Mouse (Mus musculus) hindbrain, embryonic 10.5 days (tissue): ENCODE measurements at regions not wholly inside any gene's neighbourhood (a gene's known extent, or its start where the extent isn't known, plus 50 kb on each side); places are given as distances from the start of the nearest gene placed in this dataset.
"Not testable (repeated sequence)": the region's sequence is repeated elsewhere in the genome, so short reads cannot be mapped to it uniquely, and the experiment has no call there.

Source experiments
- DNase-seq: peaks from one replicate; pipeline ENCODE4 v3.0.0-alpha.2; 2017; ENCODE audit warnings: low spot score
- H3K27ac ChIP-seq: fragments of 300-500 bp; sonication (generic); 2 replicates; pipeline ENCODE4 v1.5.1; 2016; ENCODE audit warnings: mild to moderate bottlenecking, moderate library complexity
- H3K27me3 ChIP-seq: fragments of 300-500 bp; sonication (generic); 2 replicates; pipeline ENCODE4 v1.6.1; 2016; ENCODE audit warnings: mild to moderate bottlenecking; ENCODE audit not compliant: poor library complexity, insufficient read depth, severe bottlenecking
- H3K36me3 ChIP-seq: fragments of 300-500 bp; sonication (generic); 2 replicates; pipeline ENCODE4 v1.6.1; 2016; ENCODE audit warnings: mild to moderate bottlenecking, moderate library complexity
- H3K4me1 ChIP-seq: fragments of 300-500 bp; sonication (generic); replicated peaks from 2 replicates; pipeline ENCODE4 v1.6.1; 2016; ENCODE audit warnings: mild to moderate bottlenecking
- H3K4me3 ChIP-seq: fragments of 300-500 bp; sonication (generic); 2 replicates; pipeline ENCODE4 v1.5.1; 2016; ENCODE audit warnings: mild to moderate bottlenecking, moderate library complexity
- H3K9me3 ChIP-seq: fragments of 300-500 bp; sonication (generic); 2 replicates; pipeline ENCODE4 v1.6.1; 2016; ENCODE audit warnings: mild to moderate bottlenecking, moderate library complexity
- WGBS: fragments of 180-500 bp; shearing (Covaris S2); methylation state at CpG from one replicate; pipeline ENCODE4 v1.1.7; 2016; 5-methylcytosine and 5-hydroxymethylcytosine counted together

GRCm38 (mm10) chr3:147749939-147750841 lies 898.0 kb downstream of the Ttll7 start:
- no peak overlapping the region for H3K27ac ChIP-seq
- peak; percentile 14 for DNase-seq
- WGBS: 51% methylated on average over 12 of the region's 12 CpGs
- no peak overlapping the region for H3K4me3 ChIP-seq
- no peaks in the 10 kb centered on the region for H3K9me3 ChIP-seq
- H3K27me3 ChIP-seq: no peaks in the 10 kb centered on the region
- H3K36me3 ChIP-seq: no peaks in the 10 kb centered on the region
- H3K4me1 ChIP-seq: peaks cover 14% of the 10 kb centered on the region

GRCm38 (mm10) chr3:147749442-147749841 lies 897.3 kb downstream of the Ttll7 start:
- H3K36me3 ChIP-seq: no peaks in the 10 kb centered on the region
- H3K27me3 ChIP-seq: no peaks in the 10 kb centered on the region
- no peak for DNase-seq
- WGBS: 79% methylated on average over 5 of the region's 5 CpGs
- no peak overlapping the region for H3K27ac ChIP-seq
- H3K4me1 ChIP-seq: peaks cover 14% of the 10 kb centered on the region
- no peak overlapping the region for H3K4me3 ChIP-seq
- H3K9me3 ChIP-seq: no peaks in the 10 kb centered on the region

GRCm38 (mm10) chr3:147736673-147737439 lies 884.7 kb downstream of the Ttll7 start:
- no peaks in the 10 kb centered on the region for H3K27me3 ChIP-seq
- H3K36me3 ChIP-seq: no peaks in the 10 kb centered on the region
- no peak overlapping the region for H3K27ac ChIP-seq
- no peak for DNase-seq
- H3K9me3 ChIP-seq: no peaks in the 10 kb centered on the region
- H3K4me1 ChIP-seq: no peaks in the 10 kb centered on the region
- no peak overlapping the region for H3K4me3 ChIP-seq
- WGBS: 82% methylated on average over 6 of the region's 6 CpGs

- Histone ChIP-seq H3K27me3 (no peaks in the 10 kb centered on the region), H3K27ac (no peak overlapping the region), H3K36me3 (no peaks in the 10 kb centered on the region), H3K4me1 (no peaks in the 10 kb centered on the region), H3K9me3 (no peaks in the 10 kb centered on the region), H3K4me3 (no peak overlapping the region)
- WGBS: 76% methylated on average over 4 of the region's 4 CpGs
- no peak for DNase-seq
Observed at GRCm38 (mm10) chr3:147716391-147716790, 864.2 kb downstream of the Ttll7 start.

- peak; percentile 30 for DNase-seq
- H3K9me3 ChIP-seq: no peaks in the 10 kb centered on the region
- no peak overlapping the region for H3K4me3 ChIP-seq
- H3K36me3 ChIP-seq: no peaks in the 10 kb centered on the region
- no peaks in the 10 kb centered on the region for H3K27me3 ChIP-seq
- H3K4me1 ChIP-seq: no peaks in the 10 kb centered on the region
- WGBS: 62% methylated on average over 4 of the region's 4 CpGs
- no peak overlapping the region for H3K27ac ChIP-seq
Observed at GRCm38 (mm10) chr3:147707401-147707801, 855.2 kb downstream of the Ttll7 start.

GRCm38 (mm10) chr3:147683730-147684129 lies 831.6 kb downstream of the Ttll7 start:
- H3K4me3 ChIP-seq: no peak overlapping the region
- DNase-seq: no peak
- peaks cover 7% of the 10 kb centered on the region for H3K4me1 ChIP-seq
- no peaks in the 10 kb centered on the region for H3K9me3 ChIP-seq
- 91% methylated on average over 2 of the region's 2 CpGs for WGBS
- no peaks in the 10 kb centered on the region for H3K36me3 ChIP-seq
- no peaks in the 10 kb centered on the region for H3K27me3 ChIP-seq
- no peak overlapping the region for H3K27ac ChIP-seq

- peaks cover 7% of the 10 kb centered on the region for H3K4me1 ChIP-seq
- H3K9me3 ChIP-seq: no peaks in the 10 kb centered on the region
- no peaks in the 10 kb centered on the region for H3K36me3 ChIP-seq
- no peak overlapping the region for H3K4me3 ChIP-seq
- no peak overlapping the region for H3K27ac ChIP-seq
- H3K27me3 ChIP-seq: no peaks in the 10 kb centered on the region
- 30% methylated on average over 1 of the region's 1 CpGs for WGBS
- no peak for DNase-seq
Observed at GRCm38 (mm10) chr3:147680299-147680698, 828.1 kb downstream of the Ttll7 start.

GRCm38 (mm10) chr3:147662572-147662971 lies 810.4 kb downstream of the Ttll7 start:
- Histone ChIP-seq H3K36me3 (no peaks in the 10 kb centered on the region), H3K27ac (no peak overlapping the region), H3K4me1 (no peaks in the 10 kb centered on the region), H3K27me3 (no peaks in the 10 kb centered on the region), H3K4me3 (no peak overlapping the region), H3K9me3 (no peaks in the 10 kb centered on the region)
- 81% methylated on average over 3 of the region's 3 CpGs for WGBS
- no peak for DNase-seq

- H3K27ac ChIP-seq: no peak overlapping the region; the same call in 1 of the 2 replicates
- H3K9me3 ChIP-seq: no peaks in the 10 kb centered on the region
- H3K4me3 ChIP-seq: no peak overlapping the region
- no peaks in the 10 kb centered on the region for H3K27me3 ChIP-seq
- H3K36me3 ChIP-seq: no peaks in the 10 kb centered on the region
- no peak for DNase-seq
- WGBS: 52% methylated on average over 6 of the region's 6 CpGs
- no peaks in the 10 kb centered on the region for H3K4me1 ChIP-seq
Observed at GRCm38 (mm10) chr3:147652849-147653248, 800.7 kb downstream of the Ttll7 start.

GRCm38 (mm10) chr3:147635486-147635885 lies 783.3 kb downstream of the Ttll7 start:
- not testable (repeated sequence) for H3K27me3 ChIP-seq, DNase-seq, H3K27ac ChIP-seq, H3K9me3 ChIP-seq, H3K4me3 ChIP-seq, H3K36me3 ChIP-seq, H3K4me1 ChIP-seq
- 94% methylated on average over 21 of the region's 21 CpGs for WGBS

GRCm38 (mm10) chr3:147631151-147631550 lies 779.0 kb downstream of the Ttll7 start:
- DNase-seq: no peak
- Histone ChIP-seq H3K27ac (no peak overlapping the region), H3K4me1 (no peaks in the 10 kb centered on the region), H3K9me3 (peaks cover 3% of the 10 kb centered on the region; the same call in 1 of the 2 replicates), H3K36me3 (no peaks in the 10 kb centered on the region), H3K4me3 (no peak overlapping the region), H3K27me3 (no peaks in the 10 kb centered on the region)
- WGBS: 91% methylated on average over 3 of the region's 3 CpGs

- Histone ChIP-seq H3K4me3 (no peak overlapping the region), H3K4me1 (no peaks in the 10 kb centered on the region)
- 72% methylated on average over 6 of the region's 6 CpGs for WGBS
Observed at GRCm38 (mm10) chr3:147583697-147584315, 731.6 kb downstream of the Ttll7 start.

GRCm38 (mm10) chr3:147571850-147572249 lies 719.7 kb downstream of the Ttll7 start:
- H3K36me3 ChIP-seq: no peaks in the 10 kb centered on the region
- WGBS: 88% methylated on average over 4 of the region's 4 CpGs
- no peak overlapping the region for H3K27ac ChIP-seq
- no peak for DNase-seq
- H3K27me3 ChIP-seq: no peaks in the 10 kb centered on the region
- no peaks in the 10 kb centered on the region for H3K9me3 ChIP-seq
- no peak overlapping the region for H3K4me3 ChIP-seq
- H3K4me1 ChIP-seq: no peaks in the 10 kb centered on the region

More at GRCm38 (mm10) chr3:147583697-147584315, 731.6 kb downstream of the Ttll7 start:
- no peak for DNase-seq
- Histone ChIP-seq H3K9me3 (no peaks in the 10 kb centered on the region), H3K27ac (no peak overlapping the region), H3K36me3 (no peaks in the 10 kb centered on the region), H3K27me3 (no peaks in the 10 kb centered on the region)
